Mouse (Mus musculus): Measurements from ENCODE around the gene Tigd3. TPM values are rescaled to one million over a fixed set of nuclear protein-coding genes. Genes with fewer than 3 reads are reported as not detected.

Gene Tigd3
- total and polyA plus RNA-seq, 3 experiments: 2.1 to 2.2 TPM; not detected in 1

- TF ChIP-seq MYC (IDR thresholded peaks at IDR 0.05; ENCODE audit: low read depth, low read length) (no peak), EP300 (IDR thresholded peaks at IDR 0.05; ENCODE audit: low read depth in 1 of 2, low read length in 2 of 2) (no peak), NRF1 (IDR thresholded peaks at IDR 0.05; ENCODE audit: insufficient read depth, low read depth, low read length, poor library complexity, severe bottlenecking) (no peak), POLR2A (IDR thresholded peaks at IDR 0.05; ENCODE audit: control insufficient read depth in 1 of 2, insufficient read depth in 1 of 2, low read depth in 1 of 2, low read length in 2 of 2, poor library complexity in 1 of 2) (no peak), CHD1 (IDR thresholded peaks at IDR 0.05; ENCODE audit: low read depth, low read length) (no peak), ZNF384 (IDR thresholded peaks at IDR 0.05; ENCODE audit: low read depth, low read length) (no peak), MAZ (IDR thresholded peaks at IDR 0.05; ENCODE audit: low read depth, low read length) (no peak), NELFE (IDR thresholded peaks at IDR 0.05; ENCODE audit: low read depth, low read length) (no peak), JUND (IDR thresholded peaks at IDR 0.05; ENCODE audit: low read depth, low read length) (no peak), GABPA (IDR thresholded peaks at IDR 0.05; ENCODE audit: low read depth, low read length) (no peak), POLR2AphosphoS2 (IDR thresholded peaks at IDR 0.05; ENCODE audit: low read length) (no peak), ELF1 (IDR thresholded peaks at IDR 0.05; ENCODE audit: low read depth, low read length) (no peak), ZC3H11A (IDR thresholded peaks at IDR 0.05; ENCODE audit: low read depth, low read length) (no peak), TCF12 (IDR thresholded peaks at IDR 0.05; ENCODE audit: low read depth, low read length) (no peak)
- H3K27ac ChIP-seq (ENCODE audit: control insufficient read depth, low read depth, low read length): no peak overlapping the region
These were observed 22.3 kb downstream of the Tigd3 start for GRCm38 (mm10) chr19:5871683-5872082.

GRCm38 (mm10) chr19:5871273-5871672 lies 22.7 kb downstream of the Tigd3 start:
- TF ChIP-seq USF2 (IDR thresholded peaks at IDR 0.05; ENCODE audit: borderline replicate concordance in 1 of 2, insufficient read depth in 1 of 2, low read depth in 1 of 2, low read length in 2 of 2) (no peak), SMC3 (IDR thresholded peaks at IDR 0.05; ENCODE audit: low read depth, low read length) (no peak), CHD2 (IDR thresholded peaks at IDR 0.05; ENCODE audit: low read length) (no peak), ZKSCAN1 (IDR thresholded peaks at IDR 0.05; ENCODE audit: low read depth, low read length) (no peak), USF1 (IDR thresholded peaks at IDR 0.05; ENCODE audit: low read depth, low read length) (no peak), MYC (IDR thresholded peaks at IDR 0.05; ENCODE audit: low read depth, low read length) (no peak), MYB (IDR thresholded peaks at IDR 0.05; ENCODE audit: low read depth, low read length) (no peak), ZNF384 (IDR thresholded peaks at IDR 0.05; ENCODE audit: low read depth, low read length) (no peak), EP300 (IDR thresholded peaks at IDR 0.05; ENCODE audit: low read depth in 1 of 2, low read length in 2 of 2) (no peak), RCOR1 (IDR thresholded peaks at IDR 0.05; ENCODE audit: low read depth, low read length) (no peak), GABPA (IDR thresholded peaks at IDR 0.05; ENCODE audit: low read depth, low read length) (no peak), BHLHE40 (IDR thresholded peaks at IDR 0.05; ENCODE audit: borderline replicate concordance, low read depth, low read length) (no peak), ETS1 (IDR thresholded peaks at IDR 0.05; ENCODE audit: low read depth, low read length) (no peak), MAZ (IDR thresholded peaks at IDR 0.05; ENCODE audit: low read depth, low read length) (no peak), NELFE (IDR thresholded peaks at IDR 0.05; ENCODE audit: low read depth, low read length) (no peak)
- no peak overlapping the region for H3K27ac ChIP-seq (ENCODE audit: control insufficient read depth, low read depth, low read length)
- no peak overlapping the region for H3K9ac ChIP-seq (ENCODE audit: control insufficient read depth, low read depth, low read length, poor library complexity, severe bottlenecking)
- peaks cover 0 to 7% of the 10 kb centered on the region in 2 experiments; a peak in 2 of 4 replicates for H3K36me3 ChIP-seq (ENCODE audit: control insufficient read depth in 1 of 2, insufficient read depth in 2 of 2, low read length in 2 of 2)
- H3K27me3 ChIP-seq (ENCODE audit: control insufficient read depth in 1 of 2, insufficient read depth in 2 of 2, low read length in 2 of 2): no peaks in the 10 kb centered on the region
- no peak overlapping the region for H3K4me3 ChIP-seq (ENCODE audit: control insufficient read depth in 1 of 2, insufficient read depth in 1 of 2, low read depth in 2 of 2, low read length in 2 of 2)
- H3K79me2 ChIP-seq (ENCODE audit: control insufficient read depth, insufficient read depth, low read length, poor library complexity): peaks cover 6% of the 10 kb centered on the region; the same call in 1 of the 2 replicates
- H3K9me3 ChIP-seq (replicated peaks; ENCODE audit: insufficient read depth, low read length): no peaks in the 10 kb centered on the region
- H3K4me1 ChIP-seq (ENCODE audit: control insufficient read depth in 1 of 2, insufficient read depth in 2 of 2, low read length in 2 of 2): peaks cover 2 to 9% of the 10 kb centered on the region in 2 experiments; a peak in 3 of 4 replicates
- no peak for DNase-seq (ENCODE audit: low read depth, low spot score)

More at GRCm38 (mm10) chr19:5871683-5872082, 22.3 kb downstream of the Tigd3 start:
- Histone ChIP-seq H3K36me3 (ENCODE audit: control insufficient read depth in 1 of 2, insufficient read depth in 2 of 2, low read length in 2 of 2) (peaks cover 0 to 7% of the 10 kb centered on the region in 2 experiments; a peak in 2 of 4 replicates), H3K9me3 (replicated peaks; ENCODE audit: insufficient read depth, low read length) (no peaks in the 10 kb centered on the region), H3K79me2 (ENCODE audit: control insufficient read depth, insufficient read depth, low read length, poor library complexity) (peaks cover 6% of the 10 kb centered on the region; the same call in 1 of the 2 replicates), H3K4me3 (ENCODE audit: control insufficient read depth in 1 of 2, insufficient read depth in 1 of 2, low read depth in 2 of 2, low read length in 2 of 2) (no peak overlapping the region), H3K4me1 (ENCODE audit: control insufficient read depth in 1 of 2, insufficient read depth in 2 of 2, low read length in 2 of 2) (peaks cover 2 to 9% of the 10 kb centered on the region in 2 experiments; a peak in 3 of 4 replicates), H3K9ac (ENCODE audit: control insufficient read depth, low read depth, low read length, poor library complexity, severe bottlenecking) (no peak overlapping the region), H3K27me3 (ENCODE audit: control insufficient read depth in 1 of 2, insufficient read depth in 2 of 2, low read length in 2 of 2) (no peaks in the 10 kb centered on the region)
- DNase-seq (ENCODE audit: low read depth, low spot score): no peak

All from MEL (cell line).